Mouse (Mus musculus): ENCODE results near the gene Ubl7.

Gene Ubl7

DNA sequence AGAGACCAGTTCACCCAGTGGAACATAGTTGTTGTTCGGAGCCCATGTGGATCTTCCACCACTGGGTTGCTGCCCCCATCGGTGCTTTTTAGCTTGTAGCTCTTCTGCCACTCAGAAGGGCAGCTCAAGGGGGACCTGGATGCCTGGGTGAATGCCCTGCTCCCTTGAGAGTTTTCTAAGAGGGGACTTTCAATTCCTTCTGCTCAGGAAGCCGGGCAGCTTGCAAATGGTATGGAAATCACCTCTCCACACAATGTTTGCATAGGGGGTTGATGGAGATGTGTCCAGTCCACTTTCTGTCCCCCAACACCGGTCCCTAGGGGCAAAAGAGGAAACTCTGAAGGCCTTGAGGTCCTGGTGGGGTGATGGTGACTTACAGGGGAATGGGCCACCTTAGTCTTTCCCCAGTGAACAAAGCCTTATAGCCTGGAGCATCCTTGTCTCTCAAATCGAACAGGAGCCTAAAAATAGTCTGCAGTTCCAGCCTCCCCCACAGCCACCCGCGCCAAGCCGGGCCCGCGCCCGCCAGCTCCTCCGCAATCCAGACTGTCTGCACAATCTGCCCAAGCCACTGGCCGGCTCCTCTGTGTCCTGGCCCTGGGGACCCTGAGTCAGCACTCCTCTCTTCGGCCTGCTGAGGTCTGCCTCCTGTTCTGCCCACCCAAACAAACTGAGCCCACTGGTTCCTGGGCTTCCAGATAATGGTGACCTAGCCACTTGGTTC, 56.6 kb downstream of the Ubl7 start:
- DNase-seq = peak; percentile 78

DNA sequence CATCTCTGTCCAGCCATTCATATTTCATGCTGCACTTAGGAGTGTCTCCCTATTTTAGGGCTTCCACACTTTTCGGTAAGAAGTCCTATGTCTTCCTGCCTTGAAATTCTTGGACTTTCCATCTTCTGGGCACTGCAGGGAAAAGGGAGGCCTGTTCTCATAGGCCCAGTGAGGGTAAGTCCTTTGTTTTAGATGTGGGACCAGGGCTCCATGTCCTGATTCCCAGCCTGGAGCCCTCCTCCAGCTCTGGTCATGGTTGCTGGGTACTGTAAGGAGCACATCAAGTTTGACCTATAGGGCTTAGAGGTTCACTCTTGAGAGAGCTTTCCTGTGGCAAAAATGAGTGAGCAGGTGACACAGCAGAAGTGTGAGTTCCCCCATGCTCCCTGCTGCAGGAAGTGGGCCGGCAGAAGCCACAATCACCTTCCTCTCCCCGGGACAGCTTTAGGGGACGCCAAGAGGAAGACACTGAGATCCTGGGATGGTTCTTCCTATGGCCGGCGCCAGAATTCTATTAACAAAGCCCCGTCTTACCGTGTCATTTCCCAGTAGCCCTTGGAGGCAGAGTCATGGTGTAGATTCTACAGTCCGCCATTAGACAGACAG, 57.5 kb downstream of the Ubl7 start:
- DNase-seq = no peak

DNA sequence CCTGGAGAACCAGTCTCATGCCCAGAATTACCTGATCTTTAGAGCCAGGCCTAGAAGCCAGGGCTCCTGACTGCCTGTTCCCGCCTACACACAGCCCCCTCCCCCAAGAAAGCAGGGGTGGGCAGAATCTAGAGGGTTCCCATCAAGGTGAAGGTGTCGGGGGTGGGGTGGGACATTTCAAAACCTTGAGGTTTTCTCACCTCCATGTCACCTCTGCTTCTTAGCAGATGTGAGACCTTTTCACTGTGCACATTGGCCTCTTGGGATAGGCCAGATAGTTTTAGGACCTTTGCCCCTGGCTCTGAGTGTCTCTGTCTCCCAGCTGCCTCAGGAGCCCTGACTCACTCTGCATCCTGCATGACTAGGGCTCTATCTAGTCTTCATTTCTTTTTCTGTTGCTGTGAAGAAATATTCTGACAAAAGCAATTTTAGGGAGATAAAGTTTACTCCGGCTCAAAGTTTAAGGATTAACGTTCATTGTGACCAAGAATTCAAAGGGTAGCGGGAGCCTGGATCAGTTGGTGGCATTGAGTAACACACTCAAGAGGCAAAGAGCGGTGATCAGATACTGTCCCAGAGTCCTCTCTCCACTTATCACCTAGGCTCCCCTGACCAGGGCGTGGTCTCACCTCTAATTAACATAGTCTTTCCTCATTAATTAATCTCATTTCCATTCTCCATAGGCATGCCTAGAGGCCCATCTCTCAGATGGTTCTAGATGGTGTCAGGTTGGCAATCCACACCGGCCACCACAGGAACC, 58.2 kb downstream of the Ubl7 start:
- DNase-seq = no peak

DNA sequence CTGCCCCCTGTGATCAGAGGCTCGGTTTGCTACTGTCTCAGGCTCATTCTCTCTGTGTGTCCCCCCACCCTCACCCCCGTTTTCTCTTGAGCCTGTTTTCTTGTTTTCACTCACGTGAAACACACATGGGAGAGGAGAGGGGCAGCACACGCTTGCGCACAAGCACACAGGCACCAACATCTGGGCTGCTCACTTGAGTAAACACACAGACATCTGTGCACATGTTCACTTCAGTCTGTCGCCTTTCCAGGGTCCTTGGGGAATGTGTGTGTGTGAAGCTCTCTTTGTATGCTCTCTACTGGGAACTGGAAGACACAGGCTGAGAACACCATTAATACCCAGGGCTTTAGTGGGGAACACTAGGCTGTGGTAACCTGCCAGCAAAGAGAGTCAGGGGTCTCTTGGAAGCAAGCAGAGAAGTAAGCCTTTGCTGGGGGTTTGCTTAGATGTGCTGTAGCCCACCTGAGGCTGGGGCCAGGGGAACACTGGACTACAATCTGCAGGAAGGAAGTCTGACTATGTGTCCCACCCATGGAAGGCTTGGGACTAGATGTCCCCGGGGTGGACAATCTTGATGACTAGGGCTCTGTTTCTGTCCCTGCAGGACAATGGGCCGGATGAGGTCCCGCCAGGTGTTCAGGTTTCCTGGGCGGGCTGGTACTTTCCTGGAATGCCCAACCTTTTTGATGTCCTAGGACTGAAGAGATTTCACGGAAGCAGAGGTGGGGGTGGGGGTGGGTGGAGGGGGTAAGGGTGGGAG, 59.1 kb downstream of the Ubl7 start:
- DNase-seq = no peak

DNA sequence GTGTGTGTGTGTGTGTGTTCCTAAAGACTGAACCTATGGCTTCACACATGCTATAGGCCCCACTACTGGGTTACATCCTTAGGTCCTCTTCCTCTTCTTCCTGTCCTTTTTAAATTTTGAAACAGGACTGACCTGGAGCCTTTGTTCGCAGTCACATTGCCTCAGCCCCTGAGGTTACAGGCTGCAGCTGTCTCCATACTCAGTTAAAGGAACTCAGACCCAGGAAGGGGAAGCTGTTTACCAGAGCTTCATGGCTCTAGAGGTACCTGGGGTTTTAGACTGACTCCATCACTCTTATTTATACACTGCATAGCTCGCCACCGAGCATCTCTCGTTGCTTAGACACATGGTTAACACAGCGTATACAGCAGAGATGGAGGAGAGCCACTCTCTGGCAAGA, 60.6 kb downstream of the Ubl7 start:
- DNase-seq = no peak

DNA sequence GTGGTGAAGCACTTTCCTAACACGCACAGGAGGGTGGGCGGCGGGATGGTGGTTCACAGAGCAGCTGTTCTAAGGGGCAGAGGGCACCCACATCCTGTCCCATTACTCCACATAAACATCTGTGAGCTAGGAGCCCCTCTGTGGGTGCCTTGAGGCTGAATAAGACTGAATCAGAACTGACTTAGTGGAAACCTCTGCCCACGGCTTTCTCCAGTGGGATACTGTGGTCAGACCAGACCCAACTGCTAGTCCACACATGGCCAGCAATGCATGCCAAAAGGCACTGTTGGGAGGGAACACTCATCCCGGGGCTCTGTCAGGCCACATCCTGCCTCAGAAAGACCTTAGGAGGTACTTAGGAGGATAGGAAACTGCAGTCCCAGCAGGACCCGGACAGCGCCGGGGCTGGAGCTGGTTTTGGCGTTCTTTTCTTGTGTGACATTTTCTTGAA, 61.4 kb downstream of the Ubl7 start:
- no peak for DNase-seq

DNA sequence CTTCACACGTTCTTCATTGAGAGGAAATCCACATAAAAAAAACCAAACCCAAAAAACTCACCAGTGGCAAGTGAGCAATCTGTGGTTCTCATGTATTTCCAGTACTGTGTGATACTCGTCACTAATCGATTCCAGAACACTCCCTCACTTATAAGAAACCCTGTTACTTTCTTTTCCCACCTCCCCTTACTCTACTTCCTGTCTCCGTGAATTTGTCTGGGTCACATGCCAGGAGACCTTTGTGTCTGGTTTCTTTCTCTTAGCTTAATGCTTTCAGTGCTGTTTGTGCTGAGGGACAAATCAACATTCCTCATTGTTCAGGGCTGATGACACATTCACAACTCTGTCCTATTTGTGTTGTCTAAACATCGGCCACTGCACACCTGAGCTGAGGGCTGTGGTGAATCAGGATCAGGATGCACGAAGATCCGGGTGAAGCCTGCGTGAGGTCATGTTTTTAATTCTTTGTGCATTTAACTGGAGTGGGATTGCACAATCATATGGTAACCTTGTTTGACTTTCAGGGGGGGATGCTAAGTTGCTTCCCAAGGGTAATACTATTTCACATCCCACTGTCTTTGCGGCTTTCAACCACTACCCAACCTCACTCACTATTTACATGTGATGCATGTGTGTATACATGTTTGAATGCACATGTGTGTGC, 62.1 kb downstream of the Ubl7 start:
- no peak for DNase-seq

DNA sequence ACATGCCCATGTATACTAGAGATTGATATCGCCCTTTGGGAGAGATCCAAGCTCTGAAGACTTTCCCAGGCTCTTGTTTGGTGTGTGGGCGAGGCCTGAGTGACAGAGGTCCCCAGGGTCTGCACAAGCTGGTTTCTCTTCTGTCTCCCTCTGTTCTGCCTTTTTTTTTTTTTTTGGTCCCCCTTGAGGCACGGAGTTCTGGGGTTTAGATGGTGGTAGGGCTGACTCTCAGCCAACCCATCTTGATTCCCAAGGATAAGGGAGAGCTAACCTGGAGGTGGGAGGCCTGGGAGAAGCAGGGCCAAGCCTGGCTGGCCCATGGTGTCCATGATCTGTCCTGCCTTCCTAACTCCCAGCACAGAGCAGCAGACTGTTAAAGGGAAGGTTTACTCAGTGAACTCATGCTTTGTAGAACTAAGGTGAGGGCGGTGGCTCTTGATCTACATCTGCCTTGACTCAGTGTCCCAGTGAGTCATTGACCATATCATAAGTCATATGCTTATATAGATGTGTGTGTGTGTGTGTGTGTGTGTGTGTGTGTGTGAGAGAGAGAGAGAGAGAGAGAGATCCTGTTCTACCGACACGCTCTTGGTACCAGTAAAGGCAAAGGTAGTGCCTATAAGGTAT, 62.8 kb downstream of the Ubl7 start:
- no peak for DNase-seq

DNA sequence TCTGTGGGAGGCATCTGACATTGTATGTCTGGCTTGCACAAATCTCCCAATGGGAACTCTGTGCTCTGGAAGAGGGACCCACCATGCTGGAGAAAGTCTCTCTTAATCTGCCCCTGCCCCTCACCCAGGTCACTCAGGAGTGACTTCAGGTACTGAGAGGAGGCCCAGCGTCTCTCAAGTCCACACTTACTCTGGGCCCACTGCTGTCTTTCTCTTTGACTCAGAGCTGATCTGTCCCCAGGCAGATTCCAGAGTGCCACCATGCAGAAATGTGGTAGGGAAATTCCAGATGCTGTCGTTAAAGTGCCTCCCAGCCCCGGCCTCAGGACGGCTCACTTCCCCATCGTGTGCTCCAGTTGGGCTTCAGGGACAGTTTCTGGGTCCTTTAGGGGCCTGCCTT, 63.4 kb downstream of the Ubl7 start:
- no peak for DNase-seq

DNA sequence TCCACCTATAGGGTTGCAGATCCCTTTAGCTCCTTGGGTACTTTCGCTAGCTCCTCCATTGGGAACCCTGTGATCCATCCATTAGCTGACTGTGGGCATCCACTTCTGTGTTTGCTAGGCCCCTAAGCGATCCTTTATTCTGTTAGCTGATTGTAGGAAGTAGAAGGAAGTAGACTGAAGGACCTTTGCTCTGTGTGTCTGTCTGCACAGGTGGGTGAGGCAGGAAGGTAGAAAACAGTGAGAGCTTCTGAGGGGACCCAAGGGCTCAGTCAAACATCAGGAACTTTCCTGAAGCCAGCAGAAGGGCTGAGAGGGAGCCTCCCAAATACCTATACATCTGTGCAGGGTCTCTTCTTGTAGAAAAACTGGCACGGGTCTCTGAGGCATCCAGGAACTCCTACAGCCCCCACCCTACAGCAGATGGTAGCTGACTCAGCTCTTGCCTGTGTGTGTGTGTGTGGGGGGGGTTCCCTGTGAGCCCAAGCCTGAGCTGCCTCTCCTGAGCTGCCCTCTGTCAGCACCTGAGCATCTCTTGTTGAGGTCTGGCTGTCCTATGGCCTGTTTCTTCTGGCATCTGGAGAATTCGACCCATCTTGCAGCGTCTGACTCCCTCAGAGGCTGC, 64.5 kb downstream of the Ubl7 start:
- no peak for DNase-seq

DNA sequence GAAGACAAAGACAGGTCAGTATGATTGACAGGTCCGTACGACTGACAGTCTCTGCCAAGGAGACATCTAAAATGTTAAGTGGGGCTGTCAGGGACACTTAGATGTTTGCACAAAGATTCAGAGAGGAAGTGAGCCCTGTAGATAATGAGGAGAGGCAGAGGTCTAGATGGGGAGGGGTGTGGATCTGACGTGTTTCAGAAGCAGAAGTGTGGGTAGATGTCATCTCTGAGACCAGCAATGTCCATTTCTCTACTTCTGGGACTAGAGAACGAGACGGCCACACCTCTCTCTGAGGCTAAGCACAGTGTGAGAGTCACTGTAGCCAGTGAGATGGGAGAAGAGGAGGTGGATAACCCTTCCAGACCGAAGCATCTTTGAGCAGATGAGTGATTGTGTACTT, 67.2 kb downstream of the Ubl7 start:
- no peak for DNase-seq

DNA sequence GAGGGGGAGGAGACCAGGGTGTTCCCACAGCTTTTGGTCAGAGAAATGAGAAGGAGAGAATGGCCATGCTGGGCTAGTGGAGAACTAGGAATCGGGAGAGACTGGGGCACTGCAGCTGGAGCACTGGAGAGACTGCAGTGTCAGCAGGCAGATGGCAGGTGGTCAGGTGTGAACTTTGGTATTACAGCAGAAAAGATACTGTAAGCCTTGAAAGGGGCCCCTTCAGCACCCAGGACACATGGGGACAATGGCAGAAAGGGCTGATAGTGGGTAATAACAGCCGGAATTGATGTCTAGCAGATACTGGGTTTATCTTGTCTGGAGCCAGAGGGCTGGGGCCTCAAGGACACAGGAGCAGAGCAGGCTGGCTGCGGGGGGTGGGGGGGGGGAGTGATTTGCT, 68.1 kb downstream of the Ubl7 start:
- no peak for DNase-seq

Measured in cerebellum, adult 8-10 months (tissue).